Mouse (Mus musculus) kidney, adult 2 months (tissue): ENCODE measurements around the gene Krtap27-1. TPM values are rescaled to one million over a fixed set of nuclear protein-coding genes. Genes with fewer than 3 reads are reported as not detected.

Source experiments
- DNase-seq: peaks from one replicate; pipeline ENCODE4 v3.0.0; 2021
- H3K27ac ChIP-seq: fragments of 200-500 bp; 2 replicates; pipeline ENCODE4 v1.5.1; 2012; ENCODE audit warnings: low read depth, low read length, control low read depth, inconsistent platforms; ENCODE audit not compliant: insufficient read depth
- H3K27me3 ChIP-seq: fragments of 200-500 bp; replicated peaks from 2 replicates; pipeline ENCODE4 v1.6.1; 2012; ENCODE audit warnings: mild to moderate bottlenecking, moderate library complexity, low read length, inconsistent platforms; ENCODE audit not compliant: control insufficient read depth, insufficient read depth
- H3K36me3 ChIP-seq: fragments of 200-500 bp; 2 replicates; pipeline ENCODE4 v1.6.1; 2012; ENCODE audit warnings: mild to moderate bottlenecking, moderate library complexity, low read length, inconsistent platforms; ENCODE audit not compliant: control insufficient read depth, insufficient read depth
- H3K4me1 ChIP-seq: fragments of 200-500 bp; 2 replicates; pipeline ENCODE4 v1.6.1; 2011; ENCODE audit warnings: low read length; ENCODE audit not compliant: control insufficient read depth, insufficient read depth
- H3K4me3 ChIP-seq: fragments of 200-500 bp; 2 replicates; pipeline ENCODE4 v1.5.1; 2011; ENCODE audit warnings: mild to moderate bottlenecking, low read depth, low read length, control low read depth; ENCODE audit not compliant: insufficient read depth
- CTCF ChIP-seq: fragments of 200-500 bp; conservative IDR thresholded peaks from 2 replicates; pipeline ENCODE4 v1.5.1; 2011; ENCODE audit warnings: low read depth, mild to moderate bottlenecking, control low read depth, low read length, moderate library complexity, mixed read lengths; ENCODE audit not compliant: insufficient read depth, insufficient read length
- POLR2A ChIP-seq: fragments of 200-500 bp; IDR thresholded peaks from one replicate; pipeline ENCODE4 v1.6.1; 2011; ENCODE audit warnings: low read depth, low read length, control low read depth
- WGBS: fragments of 180-500 bp; shearing (Covaris S2); methylation state at CpG from one replicate; pipeline ENCODE4 v1.1.7; 2018; 5-methylcytosine and 5-hydroxymethylcytosine counted together
- polyA plus RNA-seq: library from polyadenylated mRNA; depleted of rRNA; stranded (reverse); fragments of >200 nt; gene quantifications from 2 replicates; pipeline ENCODE4 v1.2.3, GENCODE M21; 2012; rRNA removed

The Krtap27-1 gene
- polyA plus RNA-seq, 1 experiment = not detected

- no peaks in the 10 kb centered on the region for H3K36me3 ChIP-seq
- WGBS = 84% methylated on average over 8 of the region's 8 CpGs
- TF ChIP-seq CTCF (no peak), POLR2A (no peak)
- no peak for DNase-seq
- H3K4me1 ChIP-seq = no peaks in the 10 kb centered on the region
- no peak overlapping the region for H3K27ac ChIP-seq
- H3K27me3 ChIP-seq = no peaks in the 10 kb centered on the region
- no peak overlapping the region for H3K4me3 ChIP-seq
These were observed 24.9 kb downstream of the Krtap27-1 start for GRCm38 (mm10) chr16:88646366-88647111.

- TF ChIP-seq CTCF = no peak
- TF ChIP-seq POLR2A = no peak
- WGBS = 71% methylated on average over 3 of the region's 3 CpGs
- H3K4me3 ChIP-seq = no peak overlapping the region
- no peaks in the 10 kb centered on the region for H3K36me3 ChIP-seq
- H3K4me1 ChIP-seq = peaks cover 2% of the 10 kb centered on the region; the same call in 1 of the 2 replicates
- no peak overlapping the region for H3K27ac ChIP-seq
- no peaks in the 10 kb centered on the region for H3K27me3 ChIP-seq
- no peak for DNase-seq
These were observed 31.4 kb downstream of the Krtap27-1 start for GRCm38 (mm10) chr16:88640053-88640452.

GRCm38 (mm10) chr16:88635142-88635541 is 36.3 kb downstream of the Krtap27-1 start:
- no peak overlapping the region for H3K4me3 ChIP-seq
- no peak overlapping the region for H3K27ac ChIP-seq
- 17% methylated on average over 4 of the region's 4 CpGs for WGBS
- no peak for TF ChIP-seq POLR2A
- TF ChIP-seq CTCF = no peak
- peak; percentile 83 for DNase-seq
- H3K36me3 ChIP-seq = no peaks in the 10 kb centered on the region
- no peaks in the 10 kb centered on the region for H3K27me3 ChIP-seq
- peaks cover 2% of the 10 kb centered on the region for H3K4me1 ChIP-seq

- Histone ChIP-seq H3K4me3 (no peak overlapping the region), H3K27me3 (no peaks in the 10 kb centered on the region), H3K27ac (no peak overlapping the region), H3K4me1 (peaks cover 2% of the 10 kb centered on the region), H3K36me3 (no peaks in the 10 kb centered on the region)
- peak; percentile 93 for DNase-seq
- TF ChIP-seq CTCF = 0 out of 2 replicates have a peak, but pooled peaks have one; percentile 14
- TF ChIP-seq POLR2A = no peak
- WGBS = 21% methylated on average over 4 of the region's 4 CpGs
These were observed 40.0 kb downstream of the Krtap27-1 start for GRCm38 (mm10) chr16:88631474-88631873.

GRCm38 (mm10) chr16:88627566-88627965 is 43.9 kb downstream of the Krtap27-1 start, which contains the start of gene 2310079G19Rik:
TSS of gene 2310079G19Rik (minus strand) at chr16:88627666.
- no peak for TF ChIP-seq POLR2A

More at GRCm38 (mm10) chr16:88627566-88627965, 43.9 kb downstream of the Krtap27-1 start, which contains the start of gene 2310079G19Rik:
- Histone ChIP-seq H3K27me3 (no peaks in the 10 kb centered on the region), H3K36me3 (no peaks in the 10 kb centered on the region), H3K4me1 (no peaks in the 10 kb centered on the region; the same call in 1 of the 2 replicates), H3K27ac (no peak within 1 kb of the TSS), H3K4me3 (no peak within 1 kb of the TSS)
- DNase-seq = no peak
- WGBS = 96% methylated on average over 4 of the region's 4 CpGs

Other genes starting within 250 kb of the Krtap27-1 start
- 0.23 TPM in 1 of 2 replicates, not detected in the other for gene Cldn17, start 164.7 kb downstream of the Krtap27-1 start, polyA plus RNA-seq
- gene Cldn8, start 108.5 kb downstream of the Krtap27-1 start, polyA plus RNA-seq = 46.8 and 49.4 TPM in 2 replicates
- not detected in 2 replicates for gene Krtap24-1, start 59.4 kb downstream of the Krtap27-1 start, polyA plus RNA-seq
- gene 2310079G19Rik, start 44.0 kb downstream of the Krtap27-1 start, polyA plus RNA-seq = not detected in 2 replicates
- not detected in 2 replicates for gene Krtap26-1, start 23.9 kb downstream of the Krtap27-1 start, polyA plus RNA-seq
- not detected in 2 replicates for gene 2310061N02Rik, start 36.3 kb upstream of the Krtap27-1 start, polyA plus RNA-seq
- not detected in 2 replicates for gene Krtap13-1, start 57.2 kb upstream of the Krtap27-1 start, polyA plus RNA-seq
- not detected in 2 replicates for gene Krtap13, start 80.0 kb upstream of the Krtap27-1 start, polyA plus RNA-seq
- not detected in 2 replicates for gene 2310034C09Rik, start 87.2 kb upstream of the Krtap27-1 start, polyA plus RNA-seq
- gene 2310057N15Rik, start 102.5 kb upstream of the Krtap27-1 start, polyA plus RNA-seq = not detected in 2 replicates
- gene Gm5965, start 106.2 kb upstream of the Krtap27-1 start, polyA plus RNA-seq = not detected in 2 replicates
- gene Gm20741, start 140.5 kb upstream of the Krtap27-1 start, polyA plus RNA-seq = not detected in 2 replicates
- not detected in 2 replicates for gene Krtap15, start 148.5 kb upstream of the Krtap27-1 start, polyA plus RNA-seq
- not detected in 2 replicates for gene Krtap14, start 154.5 kb upstream of the Krtap27-1 start, polyA plus RNA-seq
- gene Krtap19-1, start 197.7 kb upstream of the Krtap27-1 start, polyA plus RNA-seq = not detected in 2 replicates
- gene Krtap19-2, start 202.6 kb upstream of the Krtap27-1 start, polyA plus RNA-seq = not detected in 2 replicates
- not detected in 2 replicates for gene Krtap19-3, start 206.4 kb upstream of the Krtap27-1 start, polyA plus RNA-seq
- gene Krtap19-4, start 213.4 kb upstream of the Krtap27-1 start, polyA plus RNA-seq = not detected in 2 replicates
- gene Krtap19-5, start 224.8 kb upstream of the Krtap27-1 start, polyA plus RNA-seq = not detected in 2 replicates